Mouse (Mus musculus): ENCODE results near the gene Rspo3. TPM values are rescaled to one million over a fixed set of nuclear protein-coding genes. Genes with fewer than 3 reads are reported as not detected.

Rspo3 gene
- 0.33 and 0.69 TPM in 2 replicates for polyA plus RNA-seq (2012)

- no peak for TF ChIP-seq GATA1 (IDR thresholded peaks at IDR 0.05; ENCODE audit: low read length)
Measured at GRCm38 (mm10) chr10:29535546-29536260, at the start of gene Rspo3. Gene Rspo3, minus strand, starts transcription at chr10:29535867.

- no peak for TF ChIP-seq GATA1 (IDR thresholded peaks at IDR 0.05; ENCODE audit: low read length)
Measured at GRCm38 (mm10) chr10:29581940-29582339, 46.3 kb upstream of the Rspo3 start.

GRCm38 (mm10) chr10:29581476-29581875 is 45.8 kb upstream of the Rspo3 start:
- no peak for TF ChIP-seq GATA1 (IDR thresholded peaks at IDR 0.05; ENCODE audit: low read length)

- no peak for TF ChIP-seq GATA1 (IDR thresholded peaks at IDR 0.05; ENCODE audit: low read length)
Measured at GRCm38 (mm10) chr10:29555983-29556382, 20.3 kb upstream of the Rspo3 start.

- TF ChIP-seq GATA1 (IDR thresholded peaks at IDR 0.05; ENCODE audit: low read length), result no peak
Measured at GRCm38 (mm10) chr10:29554365-29554764, 18.7 kb upstream of the Rspo3 start.

- no peak for TF ChIP-seq GATA1 (IDR thresholded peaks at IDR 0.05; ENCODE audit: low read length)
Measured at GRCm38 (mm10) chr10:29542982-29543381, 7.3 kb upstream of the Rspo3 start.

- no peak for TF ChIP-seq GATA1 (IDR thresholded peaks at IDR 0.05; ENCODE audit: low read length)
Measured at GRCm38 (mm10) chr10:29539516-29539915, 3.8 kb upstream of the Rspo3 start.

- TF ChIP-seq GATA1 (IDR thresholded peaks at IDR 0.05; ENCODE audit: low read length), result no peak
Measured at GRCm38 (mm10) chr10:29538791-29539190, 3.1 kb upstream of the Rspo3 start.

- TF ChIP-seq GATA1 (IDR thresholded peaks at IDR 0.05; ENCODE audit: low read length), result no peak
Measured at GRCm38 (mm10) chr10:29534830-29535227, 838 bp downstream of the Rspo3 start.

- no peak for TF ChIP-seq GATA1 (IDR thresholded peaks at IDR 0.05; ENCODE audit: low read length)
Measured at GRCm38 (mm10) chr10:29533846-29534829, 1.5 kb downstream of the Rspo3 start.

- no peak for TF ChIP-seq GATA1 (IDR thresholded peaks at IDR 0.05; ENCODE audit: low read length)
Measured at GRCm38 (mm10) chr10:29532821-29533715, 2.6 kb downstream of the Rspo3 start.

- TF ChIP-seq GATA1 (IDR thresholded peaks at IDR 0.05; ENCODE audit: low read length), result no peak
Measured at GRCm38 (mm10) chr10:29513563-29513962, 22.1 kb downstream of the Rspo3 start.

- TF ChIP-seq GATA1 (IDR thresholded peaks at IDR 0.05; ENCODE audit: low read length), result no peak
Measured at GRCm38 (mm10) chr10:29508167-29508566, 27.5 kb downstream of the Rspo3 start.

- no peak for TF ChIP-seq GATA1 (IDR thresholded peaks at IDR 0.05; ENCODE audit: low read length)
Measured at GRCm38 (mm10) chr10:29497205-29497822, 38.4 kb downstream of the Rspo3 start.

GRCm38 (mm10) chr10:29493996-29494395 is 41.7 kb downstream of the Rspo3 start:
- no peak for TF ChIP-seq GATA1 (IDR thresholded peaks at IDR 0.05; ENCODE audit: low read length)

Measured in G1E-ER4 (cell line).